Mouse (Mus musculus) MEL (cell line): ENCODE results near the gene Pik3cg.
A peak's percentile ranks its signal among the peaks of the same experiment; 100 is the strongest.

Experiments
- BHLHE40 ChIP-seq: IDR thresholded peaks from 2 replicates; pipeline ENCODE4 v1.6.1; 2012; ENCODE audit warnings: low read depth, mild to moderate bottlenecking, inconsistent platforms, low read length, improper control_type of control experiment, borderline replicate concordance
- CTCF ChIP-seq, 3 experiments: IDR thresholded peaks in 2 of 3; conservative IDR thresholded peaks in 1 of 3; 2 replicates each; pipeline ENCODE4 v1.5.1; 2011 to 2012; ENCODE audit warnings: low read length in 3 of 3, low read depth in 2 of 3, mild to moderate bottlenecking in 2 of 3, improper control_type of control experiment in 1 of 3, inconsistent platforms in 1 of 3, mixed read lengths in 1 of 3, moderate library complexity in 1 of 3; ENCODE audit not compliant: control insufficient read depth in 1 of 3, insufficient read depth in 1 of 3, poor library complexity in 1 of 3, severe bottlenecking in 1 of 3
- EP300 ChIP-seq, 2 experiments: IDR thresholded peaks; 2 replicates each; pipeline ENCODE4 v1.6.1; 2011; ENCODE audit warnings: improper control_type of control experiment in 2 of 2, low read length in 2 of 2, low read depth in 1 of 2, mild to moderate bottlenecking in 1 of 2
- MAFK ChIP-seq: IDR thresholded peaks from 2 replicates; pipeline ENCODE4 v1.6.1; 2011; ENCODE audit warnings: low read depth, mild to moderate bottlenecking, low read length, improper control_type of control experiment, borderline replicate concordance
- POLR2A ChIP-seq, 2 experiments: IDR thresholded peaks; 2 replicates each; pipeline ENCODE4 v1.6.1; 2011 to 2012; ENCODE audit warnings: low read length in 2 of 2, mild to moderate bottlenecking in 2 of 2, control low read depth in 1 of 2, improper control_type of control experiment in 1 of 2, low read depth in 1 of 2, moderate library complexity in 1 of 2; ENCODE audit not compliant: control insufficient read depth in 1 of 2, insufficient read depth in 1 of 2, poor library complexity in 1 of 2
- USF1 ChIP-seq: IDR thresholded peaks from 2 replicates; pipeline ENCODE4 v1.6.1; 2014; ENCODE audit warnings: low read depth, mild to moderate bottlenecking, inconsistent platforms, low read length, improper control_type of control experiment, moderate library complexity
- USF2 ChIP-seq, 2 experiments: IDR thresholded peaks; 2 replicates each; pipeline ENCODE4 v1.6.1; 2011 to 2012; ENCODE audit warnings: improper control_type of control experiment in 2 of 2, low read length in 2 of 2, borderline replicate concordance in 1 of 2, inconsistent platforms in 1 of 2, low read depth in 1 of 2, mild to moderate bottlenecking in 1 of 2; ENCODE audit not compliant: insufficient read depth in 1 of 2
- ZC3H11A ChIP-seq: IDR thresholded peaks from 2 replicates; pipeline ENCODE4 v1.6.1; 2012; ENCODE audit warnings: low read depth, mild to moderate bottlenecking, inconsistent platforms, low read length, improper control_type of control experiment
- ZKSCAN1 ChIP-seq: IDR thresholded peaks from 2 replicates; pipeline ENCODE4 v1.6.1; 2012; ENCODE audit warnings: low read depth, mild to moderate bottlenecking, inconsistent platforms, low read length, improper control_type of control experiment, moderate library complexity

GRCm38 (mm10) chr12:32123559-32123958 is 84.9 kb downstream of the Pik3cg start:
- TF ChIP-seq ZC3H11A (no peak), CTCF (IDR thresholded peaks at IDR 0.05 in 2 of 3, conservative IDR thresholded peaks at IDR 0.05 in 1 of 3; ENCODE audit: control insufficient read depth in 1 of 3, insufficient read depth in 1 of 3, low read depth in 2 of 3, low read length in 3 of 3, poor library complexity in 1 of 3, severe bottlenecking in 1 of 3) (no peak), BHLHE40 (no peak), POLR2A (IDR thresholded peaks at IDR 0.05; ENCODE audit: control insufficient read depth in 1 of 2, insufficient read depth in 1 of 2, low read depth in 1 of 2, low read length in 2 of 2, poor library complexity in 1 of 2) (0 out of 4 replicates have a peak, but pooled peaks of 1 of the 2 experiments have one; percentile 27), EP300 (IDR thresholded peaks at IDR 0.05; ENCODE audit: low read depth in 1 of 2, low read length in 2 of 2) (peak in 1 of 2 experiments; percentile 62; a peak in 1 of 4 replicates), USF1 (no peak), ZKSCAN1 (no peak), MAFK (no peak), USF2 (IDR thresholded peaks at IDR 0.05; ENCODE audit: borderline replicate concordance in 1 of 2, insufficient read depth in 1 of 2, low read depth in 1 of 2, low read length in 2 of 2) (no peak)
